Mouse (Mus musculus): ENCODE data around the gene Gjb3.

Gene Gjb3

GRCm38 (mm10) chr4:127334870-127335504, 4.3 kb upstream of the Gjb3 start:
- no peak for DNase-seq (ENCODE audit: low spot score)

- DNase-seq (ENCODE audit: low spot score), result no peak
Observed at GRCm38 (mm10) chr4:127331171-127331570, 527 bp upstream of the Gjb3 start.

- DNase-seq (ENCODE audit: low spot score), result no peak
Observed at GRCm38 (mm10) chr4:127329751-127330150, 893 bp downstream of the Gjb3 start.

- no peak for DNase-seq (ENCODE audit: low spot score)
Observed at GRCm38 (mm10) chr4:127329046-127329445, 1.6 kb downstream of the Gjb3 start.

GRCm38 (mm10) chr4:127328378-127328777, 2.3 kb downstream of the Gjb3 start:
- DNase-seq (ENCODE audit: low spot score), result no peak

GRCm38 (mm10) chr4:127327749-127328148, 2.9 kb downstream of the Gjb3 start:
- DNase-seq (ENCODE audit: low spot score), result no peak

- DNase-seq (ENCODE audit: low spot score), result no peak
Observed at GRCm38 (mm10) chr4:127327258-127327657, 3.4 kb downstream of the Gjb3 start.

- no peak for DNase-seq (ENCODE audit: low spot score)
Observed at GRCm38 (mm10) chr4:127325276-127325675, 5.4 kb downstream of the Gjb3 start.

GRCm38 (mm10) chr4:127324759-127325158, 5.9 kb downstream of the Gjb3 start:
- DNase-seq (ENCODE audit: low spot score), result no peak

- no peak for DNase-seq (ENCODE audit: low spot score)
Observed at GRCm38 (mm10) chr4:127324296-127324695, 6.3 kb downstream of the Gjb3 start.

- DNase-seq (ENCODE audit: low spot score), result no peak
Observed at GRCm38 (mm10) chr4:127323651-127324050, 7.0 kb downstream of the Gjb3 start.

- DNase-seq (ENCODE audit: low spot score), result no peak
Observed at GRCm38 (mm10) chr4:127319613-127320012, 11.0 kb downstream of the Gjb3 start.

- DNase-seq (ENCODE audit: low spot score), result no peak
Observed at GRCm38 (mm10) chr4:127317143-127317542, 13.5 kb downstream of the Gjb3 start.

- no peak for DNase-seq (ENCODE audit: low spot score)
Observed at GRCm38 (mm10) chr4:127315753-127316152, 14.9 kb downstream of the Gjb3 start.

GRCm38 (mm10) chr4:127314585-127314984, 16.1 kb downstream of the Gjb3 start:
- no peak for DNase-seq (ENCODE audit: low spot score)

GRCm38 (mm10) chr4:127313861-127314260, 16.8 kb downstream of the Gjb3 start, which contains the start of gene Gja4:
TSS of gene Gja4 (minus strand) at chr4:127314039.
- DNase-seq (ENCODE audit: low spot score), result peak; percentile 70

GRCm38 (mm10) chr4:127312349-127312748, 18.3 kb downstream of the Gjb3 start:
- DNase-seq (ENCODE audit: low spot score), result no peak

GRCm38 (mm10) chr4:127311561-127311960, 19.1 kb downstream of the Gjb3 start:
- DNase-seq (ENCODE audit: low spot score), result no peak

- no peak for DNase-seq (ENCODE audit: low spot score)
Observed at GRCm38 (mm10) chr4:127306915-127307314, 23.7 kb downstream of the Gjb3 start.

GRCm38 (mm10) chr4:127303796-127304195, 26.8 kb downstream of the Gjb3 start:
- DNase-seq (ENCODE audit: low spot score), result no peak

- DNase-seq (ENCODE audit: low spot score), result no peak
Observed at GRCm38 (mm10) chr4:127300503-127300902, 30.1 kb downstream of the Gjb3 start.

GRCm38 (mm10) chr4:127292631-127293030, 38.0 kb downstream of the Gjb3 start:
- no peak for DNase-seq (ENCODE audit: low spot score)

- DNase-seq (ENCODE audit: low spot score), result no peak
Observed at GRCm38 (mm10) chr4:127289039-127289548, 41.5 kb downstream of the Gjb3 start.

- DNase-seq (ENCODE audit: low spot score), result no peak
Observed at GRCm38 (mm10) chr4:127286907-127287306, 43.7 kb downstream of the Gjb3 start.
